Mouse (Mus musculus): ENCODE data around the gene Pak2. TPM values are rescaled to one million over a fixed set of nuclear protein-coding genes. Genes with fewer than 3 reads are reported as not detected.
"Not testable (repeated sequence)": the region's sequence is repeated elsewhere in the genome, so short reads cannot be mapped to it uniquely, and the experiment has no call there.

The Pak2 gene
- polyA plus RNA-seq, 1 experiment from 2014 or later = 39.3 TPM

DNA sequence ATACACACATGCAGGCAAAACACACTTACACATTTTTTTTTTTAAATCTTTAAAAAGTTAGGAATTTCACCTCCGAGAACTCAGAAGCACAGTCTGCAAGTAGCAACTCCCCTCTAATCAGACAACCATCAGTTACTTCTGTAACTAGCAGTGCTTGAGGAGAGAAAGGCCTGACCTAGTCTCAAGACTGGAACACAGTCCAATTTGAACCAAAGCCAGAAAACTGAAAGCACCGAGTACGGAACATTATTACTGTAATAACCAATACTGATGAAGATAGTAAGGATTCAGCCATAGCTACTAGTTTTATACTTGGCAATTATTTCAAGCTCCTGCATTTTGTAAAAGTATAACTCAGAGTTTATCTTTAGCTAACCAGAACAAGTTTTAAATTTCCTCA, 2.7 kb downstream of the Pak2 start:
- Histone ChIP-seq H3K4me1 (ENCODE audit: control insufficient read depth, insufficient read depth, low read length) (peaks cover 14% of the 10 kb centered on the region; the same call in 1 of the 2 replicates), H3K9ac (ENCODE audit: low read length) (no peak overlapping the region), H3K4me3 (ENCODE audit: low read depth, low read length) (no peak overlapping the region), H3K36me3 (ENCODE audit: control insufficient read depth, insufficient read depth, low read length) (no peaks in the 10 kb centered on the region), H3K9me3 (replicated peaks; ENCODE audit: control insufficient read depth, low read length) (no peaks in the 10 kb centered on the region), H3K4me2 (ENCODE audit: low read length) (no peak overlapping the region), H3K27ac (ENCODE audit: low read depth, low read length) (no peak overlapping the region), H3K27me3 (replicated peaks; ENCODE audit: control insufficient read depth, insufficient read depth, low read length) (no peaks in the 10 kb centered on the region)
- ATAC-seq (no peak), DNase-seq (ENCODE audit: low spot score) (no peak)
- 62% methylated on average over 3 of the region's 3 CpGs for WGBS

DNA sequence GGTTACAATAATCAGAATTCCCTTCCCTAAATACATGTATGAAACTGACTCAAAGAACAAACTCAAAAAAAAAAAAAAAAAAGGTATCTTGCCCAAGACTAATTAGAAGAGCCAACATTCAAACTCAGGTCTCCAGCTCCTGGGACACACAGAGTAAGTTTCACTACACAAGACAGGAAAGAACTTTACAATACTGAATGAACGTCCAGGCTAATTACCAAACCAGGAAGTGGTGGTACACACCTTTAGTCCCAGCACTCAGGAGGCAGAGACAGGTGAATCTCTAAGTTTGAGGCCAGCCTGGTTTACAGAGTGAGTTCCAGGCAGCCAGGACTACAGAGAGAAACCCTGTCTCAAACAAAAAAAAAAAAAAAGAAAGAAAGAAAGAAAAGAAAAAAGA, 3.4 kb downstream of the Pak2 start:
- Histone ChIP-seq H3K36me3 (ENCODE audit: control insufficient read depth, insufficient read depth, low read length) (no peaks in the 10 kb centered on the region), H3K9ac (ENCODE audit: low read length) (no peak overlapping the region), H3K4me3 (ENCODE audit: low read depth, low read length) (no peak overlapping the region), H3K27me3 (replicated peaks; ENCODE audit: control insufficient read depth, insufficient read depth, low read length) (no peaks in the 10 kb centered on the region), H3K4me1 (ENCODE audit: control insufficient read depth, insufficient read depth, low read length) (peaks cover 14% of the 10 kb centered on the region; the same call in 1 of the 2 replicates), H3K4me2 (ENCODE audit: low read length) (no peak overlapping the region), H3K27ac (ENCODE audit: low read depth, low read length) (no peak overlapping the region), H3K9me3 (replicated peaks; ENCODE audit: control insufficient read depth, low read length) (no peaks in the 10 kb centered on the region)
- ATAC-seq = no peak
- no peak for DNase-seq (ENCODE audit: low spot score)
- 52% methylated on average over 1 of the region's 1 CpGs for WGBS

GRCm38 (mm10) chr16:32070070-32070469, 9.1 kb downstream of the Pak2 start:
- H3K4me1 ChIP-seq (ENCODE audit: control insufficient read depth, insufficient read depth, low read length); H3K4me2 ChIP-seq (ENCODE audit: low read length); H3K27me3 ChIP-seq (replicated peaks; ENCODE audit: control insufficient read depth, insufficient read depth, low read length); H3K4me3 ChIP-seq (ENCODE audit: low read depth, low read length); H3K9ac ChIP-seq (ENCODE audit: low read length); H3K9me3 ChIP-seq (replicated peaks; ENCODE audit: control insufficient read depth, low read length); ATAC-seq; DNase-seq (ENCODE audit: low spot score); H3K27ac ChIP-seq (ENCODE audit: low read depth, low read length); H3K36me3 ChIP-seq (ENCODE audit: control insufficient read depth, insufficient read depth, low read length): not testable (repeated sequence)
- 80% methylated on average over 4 of the region's 4 CpGs for WGBS

DNA sequence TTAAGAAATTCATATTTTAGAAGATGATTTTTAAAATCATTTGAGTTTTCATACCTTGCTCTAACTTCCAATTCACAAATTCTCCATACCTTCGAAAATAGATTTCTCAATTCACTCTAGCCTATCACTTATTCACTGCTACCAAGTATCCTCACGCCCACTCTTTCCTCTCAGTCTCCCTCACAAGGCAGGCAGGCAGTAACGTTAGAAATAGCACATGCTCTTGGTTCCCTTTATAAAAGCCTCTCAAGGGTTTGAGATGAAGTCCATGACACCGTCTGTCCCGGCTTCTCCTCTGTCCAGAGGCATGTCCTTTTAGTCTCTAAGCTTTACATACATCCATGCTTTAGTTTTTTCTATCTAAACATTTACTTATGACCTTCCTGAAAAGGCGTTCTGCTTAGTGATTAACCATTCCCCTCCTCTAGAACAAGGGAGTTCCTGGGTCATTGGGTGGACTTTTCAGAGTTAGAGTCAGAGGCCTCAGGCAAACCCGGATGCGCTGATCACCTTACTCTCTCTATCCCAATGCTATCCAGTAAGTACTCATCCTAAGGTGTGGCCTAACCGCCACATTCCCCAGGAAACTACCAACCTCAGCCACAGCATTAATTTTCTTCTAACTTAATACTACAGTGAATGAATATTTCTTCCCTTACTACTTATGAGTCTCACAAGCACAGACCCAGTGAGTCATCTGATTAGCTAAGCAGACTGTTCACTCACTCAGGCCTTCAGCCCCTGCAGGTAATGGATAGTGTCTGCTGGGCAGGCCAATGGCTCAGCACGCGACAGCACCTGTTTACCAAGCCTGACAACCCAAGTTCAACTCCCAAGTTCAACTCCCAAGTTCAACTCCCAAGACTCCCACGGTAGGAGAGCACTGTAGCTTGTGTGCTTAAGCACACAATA, 10.5 kb downstream of the Pak2 start:
- Histone ChIP-seq H3K27ac (ENCODE audit: low read depth, low read length) (no peak overlapping the region), H3K27me3 (replicated peaks; ENCODE audit: control insufficient read depth, insufficient read depth, low read length) (no peaks in the 10 kb centered on the region), H3K9ac (ENCODE audit: low read length) (no peak overlapping the region), H3K36me3 (ENCODE audit: control insufficient read depth, insufficient read depth, low read length) (no peaks in the 10 kb centered on the region), H3K4me1 (ENCODE audit: control insufficient read depth, insufficient read depth, low read length) (no peaks in the 10 kb centered on the region), H3K4me3 (ENCODE audit: low read depth, low read length) (no peak overlapping the region), H3K9me3 (replicated peaks; ENCODE audit: control insufficient read depth, low read length) (no peaks in the 10 kb centered on the region), H3K4me2 (ENCODE audit: low read length) (no peak overlapping the region)
- no peak for DNase-seq (ENCODE audit: low spot score)
- 88% methylated on average over 12 of the region's 12 CpGs for WGBS
- ATAC-seq = no peak

DNA sequence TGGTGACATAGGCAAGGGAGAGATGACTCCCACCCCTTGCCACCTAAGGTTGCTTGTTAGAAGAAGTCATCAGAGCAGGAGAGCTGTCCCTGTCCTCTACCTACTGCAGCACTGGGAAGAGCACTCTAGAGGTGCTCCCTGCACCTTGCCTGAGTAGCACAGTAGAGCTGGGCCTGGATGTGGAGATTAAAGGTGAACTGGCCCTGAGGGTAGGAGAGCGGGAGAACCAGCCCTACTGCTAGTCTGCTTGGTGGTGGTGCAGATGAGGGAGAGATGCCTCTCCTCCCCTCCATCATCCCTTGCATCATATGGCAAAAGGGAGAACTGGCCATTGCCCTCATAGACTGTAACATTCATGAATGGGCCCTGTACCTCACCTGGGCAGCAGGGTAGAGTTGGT, 12.2 kb downstream of the Pak2 start:
- 95% methylated on average over 1 of the region's 1 CpGs for WGBS
- Histone ChIP-seq H3K27ac (ENCODE audit: low read depth, low read length) (no peak overlapping the region), H3K4me2 (ENCODE audit: low read length) (no peak overlapping the region), H3K4me1 (ENCODE audit: control insufficient read depth, insufficient read depth, low read length) (no peaks in the 10 kb centered on the region), H3K36me3 (ENCODE audit: control insufficient read depth, insufficient read depth, low read length) (no peaks in the 10 kb centered on the region), H3K27me3 (replicated peaks; ENCODE audit: control insufficient read depth, insufficient read depth, low read length) (no peaks in the 10 kb centered on the region), H3K9ac (ENCODE audit: low read length) (no peak overlapping the region), H3K4me3 (ENCODE audit: low read depth, low read length) (no peak overlapping the region), H3K9me3 (replicated peaks; ENCODE audit: control insufficient read depth, low read length) (no peaks in the 10 kb centered on the region)
- no peak for ATAC-seq
- no peak for DNase-seq (ENCODE audit: low spot score)

DNA sequence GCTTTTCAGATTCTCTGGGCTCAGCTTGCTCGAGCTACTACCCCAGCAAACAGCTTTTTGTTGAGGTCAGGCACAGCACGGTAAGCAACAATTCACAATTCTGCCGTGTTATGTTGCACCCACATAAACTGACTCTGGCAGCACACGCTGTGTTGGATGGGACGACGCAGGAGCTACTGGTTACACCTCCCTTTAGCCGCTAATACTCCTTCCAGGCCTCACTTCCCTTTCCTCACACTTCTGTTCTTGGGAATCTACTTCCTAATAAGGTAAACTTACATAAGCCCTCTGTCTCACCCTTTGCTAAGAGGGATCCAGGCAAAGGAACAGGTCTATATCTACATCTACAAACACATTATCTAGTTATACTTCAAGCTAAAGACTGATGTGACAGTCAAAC, 15.2 kb downstream of the Pak2 start:
- Histone ChIP-seq H3K27ac (ENCODE audit: low read depth, low read length) (no peak overlapping the region), H3K4me1 (ENCODE audit: control insufficient read depth, insufficient read depth, low read length) (no peaks in the 10 kb centered on the region), H3K9me3 (replicated peaks; ENCODE audit: control insufficient read depth, low read length) (no peaks in the 10 kb centered on the region), H3K4me3 (ENCODE audit: low read depth, low read length) (no peak overlapping the region), H3K9ac (ENCODE audit: low read length) (no peak overlapping the region), H3K27me3 (replicated peaks; ENCODE audit: control insufficient read depth, insufficient read depth, low read length) (no peaks in the 10 kb centered on the region), H3K36me3 (ENCODE audit: control insufficient read depth, insufficient read depth, low read length) (no peaks in the 10 kb centered on the region), H3K4me2 (ENCODE audit: low read length) (no peak overlapping the region)
- ATAC-seq = no peak
- 87% methylated on average over 7 of the region's 7 CpGs for WGBS
- no peak for DNase-seq (ENCODE audit: low spot score)

- H3K4me2 ChIP-seq (ENCODE audit: low read length) = no peak overlapping the region
- no peaks in the 10 kb centered on the region for H3K36me3 ChIP-seq (ENCODE audit: control insufficient read depth, insufficient read depth, low read length)
- H3K27ac ChIP-seq (ENCODE audit: low read depth, low read length) = no peak overlapping the region
- no peaks in the 10 kb centered on the region for H3K27me3 ChIP-seq (replicated peaks; ENCODE audit: control insufficient read depth, insufficient read depth, low read length)
- DNase-seq (ENCODE audit: low spot score) (no peak), ATAC-seq (no peak)
- H3K9ac ChIP-seq (ENCODE audit: low read length) = no peak overlapping the region
- 87% methylated on average over 2 of the region's 2 CpGs for WGBS
- no peaks in the 10 kb centered on the region for H3K9me3 ChIP-seq (replicated peaks; ENCODE audit: control insufficient read depth, low read length)
- H3K4me1 ChIP-seq (ENCODE audit: control insufficient read depth, insufficient read depth, low read length) = no peaks in the 10 kb centered on the region
- H3K4me3 ChIP-seq (ENCODE audit: low read depth, low read length) = no peak overlapping the region
Measured at GRCm38 (mm10) chr16:32062226-32062625, 16.9 kb downstream of the Pak2 start.

DNA sequence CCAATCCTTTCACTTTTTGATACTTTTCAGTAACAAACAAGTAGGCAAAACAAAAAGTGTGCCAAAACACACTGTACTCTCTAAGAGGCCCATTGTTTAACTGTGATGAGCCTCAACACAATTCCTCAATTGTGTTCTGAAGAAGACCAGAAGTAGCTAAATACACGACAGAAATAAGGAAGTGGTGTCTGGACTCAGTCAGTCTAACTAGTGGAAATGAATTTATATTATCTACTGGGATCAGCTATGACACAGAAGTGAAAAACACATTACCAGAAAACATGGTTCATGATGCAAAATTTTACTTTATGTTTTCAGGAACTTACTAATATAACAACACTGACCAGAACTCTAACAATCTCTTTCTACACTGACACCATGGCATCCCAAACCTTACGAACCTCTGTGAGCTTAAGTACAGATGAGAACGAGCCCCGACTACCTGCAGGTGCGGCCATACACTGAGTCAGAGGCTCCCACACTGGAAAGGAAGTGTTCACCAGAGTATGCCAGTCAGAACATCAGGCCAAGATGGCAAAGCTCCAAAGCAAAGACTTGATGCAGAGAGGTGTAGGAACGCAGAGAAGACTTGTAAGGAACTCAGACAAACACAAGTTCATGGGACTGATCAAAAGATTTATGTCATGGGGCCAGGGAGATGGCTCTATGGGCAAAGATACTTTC, 19.2 kb downstream of the Pak2 start:
- ATAC-seq (no peak), DNase-seq (ENCODE audit: low spot score) (no peak)
- no peaks in the 10 kb centered on the region for H3K36me3 ChIP-seq (ENCODE audit: control insufficient read depth, insufficient read depth, low read length)
- no peak overlapping the region for H3K27ac ChIP-seq (ENCODE audit: low read depth, low read length)
- no peaks in the 10 kb centered on the region for H3K27me3 ChIP-seq (replicated peaks; ENCODE audit: control insufficient read depth, insufficient read depth, low read length)
- H3K9ac ChIP-seq (ENCODE audit: low read length) = no peak overlapping the region
- H3K4me1 ChIP-seq (ENCODE audit: control insufficient read depth, insufficient read depth, low read length) = no peaks in the 10 kb centered on the region
- no peak overlapping the region for H3K4me2 ChIP-seq (ENCODE audit: low read length)
- H3K9me3 ChIP-seq (replicated peaks; ENCODE audit: control insufficient read depth, low read length) = no peaks in the 10 kb centered on the region
- 79% methylated on average over 6 of the region's 6 CpGs for WGBS
- no peak overlapping the region for H3K4me3 ChIP-seq (ENCODE audit: low read depth, low read length)

DNA sequence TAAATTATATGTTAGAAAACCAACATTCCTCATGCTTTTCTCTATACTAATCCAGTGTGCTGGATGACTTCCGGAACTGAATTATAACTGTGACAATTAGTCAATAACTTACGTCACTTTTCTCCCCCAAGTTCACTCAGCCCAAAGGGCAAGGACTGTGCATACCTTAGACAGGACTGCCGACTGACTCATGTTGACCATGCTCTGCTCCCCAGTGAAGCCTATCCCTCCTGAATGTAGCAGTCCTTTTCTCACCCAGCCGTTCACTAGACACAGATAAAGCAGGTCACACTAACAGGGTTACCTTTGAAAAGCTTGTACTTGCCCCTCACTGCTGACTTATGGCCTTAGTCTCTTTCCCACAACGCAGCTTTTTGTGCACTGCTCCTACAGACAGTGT, 20.3 kb downstream of the Pak2 start:
- H3K4me2 ChIP-seq (ENCODE audit: low read length) = no peak overlapping the region
- no peak overlapping the region for H3K4me3 ChIP-seq (ENCODE audit: low read depth, low read length)
- no peaks in the 10 kb centered on the region for H3K27me3 ChIP-seq (replicated peaks; ENCODE audit: control insufficient read depth, insufficient read depth, low read length)
- H3K9ac ChIP-seq (ENCODE audit: low read length) = no peak overlapping the region
- no peak overlapping the region for H3K27ac ChIP-seq (ENCODE audit: low read depth, low read length)
- 86% methylated on average over 5 of the region's 5 CpGs for WGBS
- no peaks in the 10 kb centered on the region for H3K4me1 ChIP-seq (ENCODE audit: control insufficient read depth, insufficient read depth, low read length)
- H3K9me3 ChIP-seq (replicated peaks; ENCODE audit: control insufficient read depth, low read length) = no peaks in the 10 kb centered on the region
- H3K36me3 ChIP-seq (ENCODE audit: control insufficient read depth, insufficient read depth, low read length) = no peaks in the 10 kb centered on the region
- DNase-seq (ENCODE audit: low spot score) (no peak), ATAC-seq (no peak)

Data from forebrain, embryonic 14.5 days (tissue).